Mouse (Mus musculus) G1E (cell line): ENCODE measurements around the gene Hoxb7. TPM values are rescaled to one million over a fixed set of nuclear protein-coding genes. Genes with fewer than 3 reads are reported as not detected.

Experiments
- ATAC-seq: 2 replicates; pipeline ENCODE4 v1.8.0; 2016; ENCODE audit warnings: mild to moderate bottlenecking; ENCODE audit not compliant: insufficient number of reproducible peaks, poor library complexity, low FRiP score, severe bottlenecking; ENCODE audit errors: extremely low read depth
- DNase-seq: peaks from one replicate; pipeline ENCODE4 v3.0.0; 2012; ENCODE audit warnings: low spot score
- H3K27me3 ChIP-seq: 2 replicates; pipeline ENCODE4 v1.6.1; 2012; ENCODE audit warnings: mild to moderate bottlenecking, low read length, inconsistent platforms; ENCODE audit not compliant: insufficient read depth
- H3K36me3 ChIP-seq: replicated peaks from 2 replicates; pipeline ENCODE3; 2012; ENCODE audit warnings: mild to moderate bottlenecking, inconsistent platforms
- H3K4me1 ChIP-seq: 2 replicates; pipeline ENCODE4 v1.6.1; 2012; ENCODE audit warnings: low read depth, low read length, inconsistent platforms, mixed read lengths; ENCODE audit not compliant: insufficient read depth
- H3K4me3 ChIP-seq: 2 replicates; pipeline ENCODE4 v1.5.1; 2012; ENCODE audit warnings: low read depth, mild to moderate bottlenecking, inconsistent platforms, low read length, moderate library complexity, mixed read lengths
- H3K9me3 ChIP-seq: replicated peaks from 2 replicates; pipeline ENCODE4 v1.6.1; 2012; ENCODE audit warnings: inconsistent platforms
- CTCF ChIP-seq: IDR thresholded peaks from 2 replicates; pipeline ENCODE4 v1.5.1; 2012; ENCODE audit warnings: low read depth, low read length, inconsistent platforms, mixed read lengths
- GATA1 ChIP-seq: IDR thresholded peaks from 2 replicates; pipeline ENCODE4 v1.6.1; 2012; ENCODE audit warnings: borderline replicate concordance, low read length, inconsistent platforms, mixed read lengths
- GATA2 ChIP-seq: IDR thresholded peaks from 2 replicates; pipeline ENCODE4 v1.6.1; 2012; ENCODE audit warnings: low read depth, low read length, inconsistent platforms, borderline replicate concordance
- POLR2AphosphoS5 ChIP-seq: IDR thresholded peaks from 2 replicates; pipeline ENCODE4 v1.6.1; 2012; ENCODE audit warnings: low read depth, low read length, inconsistent platforms; ENCODE audit not compliant: insufficient replicate concordance
- TAL1 ChIP-seq: conservative IDR thresholded peaks from 2 replicates; pipeline ENCODE4 v1.6.1; 2012; ENCODE audit warnings: low read depth, low read length, inconsistent platforms, mixed read lengths
- polyA plus RNA-seq: library from polyadenylated mRNA; stranded (reverse); fragments of >175 nt; gene quantifications from 2 replicates; pipeline ENCODE4 v1.2.3, GENCODE M21; 2012
- total RNA-seq, 2 experiments: library from RNA; stranded (forward) in 1 of 2; stranded (reverse) in 1 of 2; fragments of 200-1000 nt in 1 of 2; fragments of >200 nt in 1 of 2; fragmentation: Nextera tagmentation in 1 of 2; gene quantifications; 2 replicates each; pipeline ENCODE4 v1.2.3; 2014 to 2017

The Hoxb7 gene
- total and polyA plus RNA-seq, 3 experiments: not detected

GRCm38 (mm10) chr11:96316696-96317607 lies 30.5 kb downstream of the Hoxb7 start:
- ATAC-seq (no peak), DNase-seq (no peak)
- Histone ChIP-seq H3K36me3 (no peaks in the 10 kb centered on the region), H3K4me1 (no peaks in the 10 kb centered on the region), H3K27me3 (peaks cover 52% of the 10 kb centered on the region), H3K9me3 (no peaks in the 10 kb centered on the region), H3K4me3 (no peak overlapping the region)
- TF ChIP-seq GATA2 (no peak), POLR2AphosphoS5 (no peak)

DNA sequence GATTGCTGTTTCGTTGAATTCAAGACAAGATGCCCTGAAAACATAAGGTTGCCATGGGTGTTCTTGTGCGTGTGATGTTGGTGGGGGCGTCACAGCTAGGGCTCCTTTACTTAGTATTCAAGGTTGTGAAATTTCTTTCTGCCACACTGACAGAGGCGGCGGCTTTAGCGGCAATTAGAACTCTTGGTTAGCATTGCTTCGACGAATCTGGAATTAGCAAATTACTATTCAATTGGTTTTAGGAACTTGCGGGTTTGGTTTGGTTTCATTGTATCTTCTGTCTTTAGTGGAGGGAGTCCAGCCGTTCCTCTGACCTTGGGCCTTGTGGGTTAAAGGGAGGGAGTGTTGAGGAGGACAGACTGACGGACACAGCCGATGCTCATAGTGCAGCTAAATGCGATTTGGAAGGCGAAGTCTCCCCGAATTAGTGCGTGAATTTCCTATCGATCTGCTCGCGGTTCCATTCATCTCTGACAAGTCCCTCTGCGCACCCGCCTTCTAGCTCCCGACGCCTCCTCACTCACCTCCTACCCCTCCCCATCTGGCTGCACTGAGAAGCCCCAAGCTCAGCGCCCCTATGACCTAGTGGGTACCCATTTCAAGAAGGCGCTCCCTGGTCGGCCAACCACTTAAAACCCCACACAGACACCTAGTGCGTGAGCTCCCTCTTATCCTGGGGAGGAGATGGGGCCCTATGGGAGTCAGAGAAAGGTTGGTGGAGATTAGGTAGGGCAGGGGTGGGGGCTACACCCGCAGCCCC lies 31.4 kb downstream of the Hoxb7 start, which contains the start of gene Hoxb4:
Gene Hoxb4 (plus strand): TSS at position 660 of the 760 bp plus-strand sequence.
- TF ChIP-seq CTCF: no peak
- DNase-seq (no peak), ATAC-seq (no peak)
- H3K4me1 ChIP-seq: no peaks in the 10 kb centered on the region
- H3K36me3 ChIP-seq: no peaks in the 10 kb centered on the region
- no peak within 1 kb of the TSS for H3K4me3 ChIP-seq
- peaks cover 50% of the 10 kb centered on the region for H3K27me3 ChIP-seq
- H3K9me3 ChIP-seq: no peaks in the 10 kb centered on the region

- Histone ChIP-seq H3K4me1 (no peaks in the 10 kb centered on the region), H3K27me3 (peaks cover 50% of the 10 kb centered on the region), H3K9me3 (no peaks in the 10 kb centered on the region), H3K4me3 (no peak overlapping the region), H3K36me3 (no peaks in the 10 kb centered on the region)
- ATAC-seq (no peak), DNase-seq (no peak)
- TF ChIP-seq GATA1 (no peak), POLR2AphosphoS5 (no peak), GATA2 (no peak), CTCF (no peak), TAL1 (no peak)
Observed at GRCm38 (mm10) chr11:96318368-96319070, 32.1 kb downstream of the Hoxb7 start.

DNA sequence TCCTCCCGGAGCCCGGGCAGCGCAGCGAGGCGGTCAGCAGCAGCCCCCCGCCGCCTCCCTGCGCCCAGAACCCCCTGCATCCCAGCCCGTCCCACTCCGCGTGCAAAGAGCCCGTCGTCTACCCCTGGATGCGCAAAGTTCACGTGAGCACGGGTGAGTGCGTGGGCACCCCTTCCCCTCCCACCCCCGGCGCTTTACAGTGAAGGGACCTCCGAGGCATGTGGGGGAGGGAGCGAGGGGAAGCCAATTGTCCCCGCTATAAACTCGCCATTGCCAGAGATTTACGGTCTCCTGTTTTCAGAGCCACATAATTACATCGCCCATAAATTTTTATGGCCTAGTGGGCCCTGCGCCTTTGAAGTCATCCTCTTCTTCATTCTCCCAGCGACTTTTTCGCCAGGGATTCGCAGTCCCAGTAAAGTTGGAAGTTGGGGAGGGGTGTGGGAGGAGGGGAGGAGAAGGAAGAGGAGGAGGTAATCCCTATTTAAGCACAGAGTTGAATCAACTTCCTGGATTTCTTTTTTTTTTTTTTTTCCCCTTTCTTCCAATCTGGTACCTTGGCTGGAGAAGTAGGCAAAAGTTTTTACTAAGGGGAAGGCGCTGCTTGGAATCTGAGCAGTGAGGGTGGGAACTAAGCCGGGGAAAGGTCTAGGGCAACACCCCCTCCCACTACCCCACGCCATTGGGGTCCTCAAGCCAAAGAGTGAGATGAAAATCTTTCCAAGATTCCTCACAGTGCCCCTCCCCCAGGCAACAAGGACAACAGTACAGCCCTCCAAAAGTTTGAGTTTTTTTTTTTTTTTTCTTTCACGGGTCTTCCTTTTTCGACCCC lies 32.9 kb downstream of the Hoxb7 start:
- no peaks in the 10 kb centered on the region for H3K9me3 ChIP-seq
- H3K36me3 ChIP-seq: no peaks in the 10 kb centered on the region
- peaks cover 49% of the 10 kb centered on the region for H3K27me3 ChIP-seq
- TF ChIP-seq TAL1: no peak
- TF ChIP-seq CTCF: no peak
- no peak for TF ChIP-seq GATA1
- no peak for TF ChIP-seq GATA2
- no peak for TF ChIP-seq POLR2AphosphoS5
- DNase-seq: no peak
- ATAC-seq: no peak
- no peak overlapping the region for H3K4me3 ChIP-seq
- H3K4me1 ChIP-seq: no peaks in the 10 kb centered on the region

GRCm38 (mm10) chr11:96319910-96320309 lies 33.5 kb downstream of the Hoxb7 start:
- no peak for ATAC-seq
- Histone ChIP-seq H3K4me1 (no peaks in the 10 kb centered on the region), H3K9me3 (no peaks in the 10 kb centered on the region), H3K4me3 (no peak overlapping the region), H3K36me3 (no peaks in the 10 kb centered on the region), H3K27me3 (peaks cover 46% of the 10 kb centered on the region)
- no peak for DNase-seq
- TF ChIP-seq TAL1 (no peak), GATA1 (no peak), CTCF (no peak), GATA2 (no peak), POLR2AphosphoS5 (no peak)

GRCm38 (mm10) chr11:96320688-96321087 lies 34.3 kb downstream of the Hoxb7 start:
- peaks cover 43% of the 10 kb centered on the region for H3K27me3 ChIP-seq
- no peaks in the 10 kb centered on the region for H3K9me3 ChIP-seq
- no peaks in the 10 kb centered on the region for H3K36me3 ChIP-seq
- no peak for TF ChIP-seq GATA2
- DNase-seq (no peak), ATAC-seq (no peak)
- H3K4me3 ChIP-seq: no peak overlapping the region
- no peaks in the 10 kb centered on the region for H3K4me1 ChIP-seq
